Mouse (Mus musculus) limb, embryonic 10.5 days (tissue): ENCODE measurements around the gene Rpl23. TPM values are rescaled to one million over a fixed set of nuclear protein-coding genes. Genes with fewer than 3 reads are reported as not detected.

ENCODE experiments used
- DNase-seq: peaks from one replicate; pipeline ENCODE4 v3.0.0-alpha.2; 2017; ENCODE audit warnings: low spot score
- H3K27ac ChIP-seq: fragments of 300-500 bp; sonication (generic); 2 replicates; pipeline ENCODE4 v1.5.1; 2016; ENCODE audit warnings: mild to moderate bottlenecking
- H3K27me3 ChIP-seq: fragments of 300-500 bp; sonication (generic); 2 replicates; pipeline ENCODE4 v1.6.1; 2016; ENCODE audit warnings: low read depth, mild to moderate bottlenecking; ENCODE audit not compliant: poor library complexity, severe bottlenecking
- H3K36me3 ChIP-seq: fragments of 300-500 bp; sonication (generic); 2 replicates; pipeline ENCODE4 v1.6.1; 2016; ENCODE audit warnings: mild to moderate bottlenecking, moderate library complexity
- H3K4me1 ChIP-seq: fragments of 300-500 bp; sonication (generic); 2 replicates; pipeline ENCODE4 v1.6.1; 2016
- H3K4me3 ChIP-seq: fragments of 300-500 bp; sonication (generic); 2 replicates; pipeline ENCODE4 v1.5.1; 2016; ENCODE audit warnings: mild to moderate bottlenecking, moderate library complexity
- H3K9me3 ChIP-seq: fragments of 300-500 bp; sonication (generic); replicated peaks from 2 replicates; pipeline ENCODE4 v1.6.1; 2016; ENCODE audit warnings: mild to moderate bottlenecking
- WGBS: fragments of 180-500 bp; shearing (Covaris S2); methylation state at CpG from one replicate; pipeline ENCODE4 v1.1.7; 2016; 5-methylcytosine and 5-hydroxymethylcytosine counted together
- polyA plus RNA-seq: library from polyadenylated mRNA; unstranded; fragments of >200 nt; fragmentation: Nextera tagmentation; extraction: Ambion mirVana; gene quantifications from 2 replicates; pipeline ENCODE4 v1.2.1, GENCODE M21; 2016

Gene Rpl23
- polyA plus RNA-seq, 1 experiment from 2014 or later = 449 TPM

- Histone ChIP-seq H3K4me1 (peaks cover 96% of the 10 kb centered on the region), H3K4me3 (peak overlapping the region; percentile 19), H3K9me3 (no peaks in the 10 kb centered on the region), H3K36me3 (peaks cover 90% of the 10 kb centered on the region), H3K27ac (peak overlapping the region; percentile 78), H3K27me3 (no peaks in the 10 kb centered on the region)
- DNase-seq = no peak
- WGBS = 48% methylated on average over 12 of the region's 13 CpGs
Observed at GRCm38 (mm10) chr11:97811569-97812362, 29.5 kb upstream of the Rpl23 start.

GRCm38 (mm10) chr11:97810970-97811369 is 28.7 kb upstream of the Rpl23 start:
- Histone ChIP-seq H3K4me1 (peaks cover 96% of the 10 kb centered on the region), H3K9me3 (no peaks in the 10 kb centered on the region), H3K4me3 (no peak overlapping the region), H3K27me3 (no peaks in the 10 kb centered on the region), H3K36me3 (peaks cover 88% of the 10 kb centered on the region), H3K27ac (no peak overlapping the region)
- DNase-seq = no peak
- 52% methylated on average over 3 of the region's 3 CpGs for WGBS

GRCm38 (mm10) chr11:97810356-97810755 is 28.1 kb upstream of the Rpl23 start:
- WGBS = 78% methylated on average over 7 of the region's 7 CpGs
- Histone ChIP-seq H3K9me3 (no peaks in the 10 kb centered on the region), H3K27me3 (no peaks in the 10 kb centered on the region), H3K36me3 (peaks cover 82% of the 10 kb centered on the region), H3K27ac (no peak overlapping the region), H3K4me3 (no peak overlapping the region), H3K4me1 (peaks cover 96% of the 10 kb centered on the region)
- DNase-seq = no peak

GRCm38 (mm10) chr11:97809235-97810121 is 27.2 kb upstream of the Rpl23 start:
- no peak for DNase-seq
- peaks cover 73% of the 10 kb centered on the region for H3K36me3 ChIP-seq

GRCm38 (mm10) chr11:97808621-97809234 is 26.5 kb upstream of the Rpl23 start:
- peak overlapping the region; percentile 59 for H3K27ac ChIP-seq
- 0 out of 2 replicates have a peak overlapping the region, but pooled peaks have one; percentile 7 for H3K4me3 ChIP-seq
- H3K9me3 ChIP-seq = no peaks in the 10 kb centered on the region
- peaks cover 66% of the 10 kb centered on the region for H3K36me3 ChIP-seq
- peaks cover 96% of the 10 kb centered on the region for H3K4me1 ChIP-seq
- H3K27me3 ChIP-seq = no peaks in the 10 kb centered on the region
- no peak for DNase-seq
- 52% methylated on average over 5 of the region's 5 CpGs for WGBS

More at GRCm38 (mm10) chr11:97809235-97810121, 27.2 kb upstream of the Rpl23 start:
- H3K4me1 ChIP-seq = peaks cover 96% of the 10 kb centered on the region
- H3K27ac ChIP-seq = peak overlapping the region; percentile 59; the same call in 1 of the 2 replicates
- 78% methylated on average over 7 of the region's 7 CpGs for WGBS
- H3K9me3 ChIP-seq = no peaks in the 10 kb centered on the region
- H3K4me3 ChIP-seq = no peak overlapping the region
- H3K27me3 ChIP-seq = no peaks in the 10 kb centered on the region

- Histone ChIP-seq H3K27me3 (no peaks in the 10 kb centered on the region), H3K36me3 (peaks cover 62% of the 10 kb centered on the region), H3K9me3 (no peaks in the 10 kb centered on the region), H3K27ac (peak overlapping the region; percentile 59), H3K4me1 (peaks cover 92% of the 10 kb centered on the region), H3K4me3 (0 out of 2 replicates have a peak overlapping the region, but pooled peaks have one; percentile 7)
- 67% methylated on average over 2 of the region's 2 CpGs for WGBS
- no peak for DNase-seq
Observed at GRCm38 (mm10) chr11:97808093-97808492, 25.9 kb upstream of the Rpl23 start.

GRCm38 (mm10) chr11:97807626-97808025 is 25.4 kb upstream of the Rpl23 start:
- H3K9me3 ChIP-seq = no peaks in the 10 kb centered on the region
- 0 out of 2 replicates have a peak overlapping the region, but pooled peaks have one; percentile 7 for H3K4me3 ChIP-seq
- H3K36me3 ChIP-seq = peaks cover 60% of the 10 kb centered on the region
- no peak for DNase-seq
- peaks cover 89% of the 10 kb centered on the region for H3K4me1 ChIP-seq
- peak overlapping the region; percentile 59 for H3K27ac ChIP-seq
- WGBS = 45% methylated on average over 6 of the region's 6 CpGs
- H3K27me3 ChIP-seq = no peaks in the 10 kb centered on the region

GRCm38 (mm10) chr11:97806613-97806964 is 24.4 kb upstream of the Rpl23 start:
- Histone ChIP-seq H3K36me3 (peaks cover 54% of the 10 kb centered on the region), H3K4me3 (no peak overlapping the region), H3K27me3 (no peaks in the 10 kb centered on the region), H3K9me3 (no peaks in the 10 kb centered on the region), H3K4me1 (peaks cover 89% of the 10 kb centered on the region), H3K27ac (0 out of 2 replicates have a peak overlapping the region, but pooled peaks have one; percentile 47)
- DNase-seq = no peak
- 75% methylated on average over 7 of the region's 7 CpGs for WGBS

GRCm38 (mm10) chr11:97805662-97806612 is 23.7 kb upstream of the Rpl23 start:
- H3K27me3 ChIP-seq = no peaks in the 10 kb centered on the region
- 56% methylated on average over 15 of the region's 15 CpGs for WGBS
- peaks cover 49% of the 10 kb centered on the region for H3K36me3 ChIP-seq
- no peak overlapping the region for H3K4me3 ChIP-seq
- peak overlapping the region; percentile 42 for H3K27ac ChIP-seq
- H3K9me3 ChIP-seq = no peaks in the 10 kb centered on the region
- no peak for DNase-seq
- peaks cover 89% of the 10 kb centered on the region for H3K4me1 ChIP-seq

- H3K4me1 ChIP-seq = peaks cover 84% of the 10 kb centered on the region
- no peaks in the 10 kb centered on the region for H3K9me3 ChIP-seq
- no peak for DNase-seq
- peak overlapping the region; percentile 23; the same call in 1 of the 2 replicates for H3K4me3 ChIP-seq
- H3K27ac ChIP-seq = peak overlapping the region; percentile 64
- peaks cover 42% of the 10 kb centered on the region for H3K36me3 ChIP-seq
- 39% methylated on average over 9 of the region's 9 CpGs for WGBS
- H3K27me3 ChIP-seq = no peaks in the 10 kb centered on the region
Observed at GRCm38 (mm10) chr11:97804841-97805661, 22.8 kb upstream of the Rpl23 start.

GRCm38 (mm10) chr11:97803847-97804246 is 21.6 kb upstream of the Rpl23 start:
- no peaks in the 10 kb centered on the region for H3K27me3 ChIP-seq
- no peaks in the 10 kb centered on the region for H3K9me3 ChIP-seq
- H3K4me3 ChIP-seq = no peak overlapping the region
- no peak overlapping the region for H3K27ac ChIP-seq
- 79% methylated on average over 5 of the region's 5 CpGs for WGBS
- H3K36me3 ChIP-seq = peaks cover 31% of the 10 kb centered on the region
- H3K4me1 ChIP-seq = peaks cover 80% of the 10 kb centered on the region
- DNase-seq = no peak
